8 mouse cellular contexts compared by ENCODE assay signal in the genomic region with DNA sequence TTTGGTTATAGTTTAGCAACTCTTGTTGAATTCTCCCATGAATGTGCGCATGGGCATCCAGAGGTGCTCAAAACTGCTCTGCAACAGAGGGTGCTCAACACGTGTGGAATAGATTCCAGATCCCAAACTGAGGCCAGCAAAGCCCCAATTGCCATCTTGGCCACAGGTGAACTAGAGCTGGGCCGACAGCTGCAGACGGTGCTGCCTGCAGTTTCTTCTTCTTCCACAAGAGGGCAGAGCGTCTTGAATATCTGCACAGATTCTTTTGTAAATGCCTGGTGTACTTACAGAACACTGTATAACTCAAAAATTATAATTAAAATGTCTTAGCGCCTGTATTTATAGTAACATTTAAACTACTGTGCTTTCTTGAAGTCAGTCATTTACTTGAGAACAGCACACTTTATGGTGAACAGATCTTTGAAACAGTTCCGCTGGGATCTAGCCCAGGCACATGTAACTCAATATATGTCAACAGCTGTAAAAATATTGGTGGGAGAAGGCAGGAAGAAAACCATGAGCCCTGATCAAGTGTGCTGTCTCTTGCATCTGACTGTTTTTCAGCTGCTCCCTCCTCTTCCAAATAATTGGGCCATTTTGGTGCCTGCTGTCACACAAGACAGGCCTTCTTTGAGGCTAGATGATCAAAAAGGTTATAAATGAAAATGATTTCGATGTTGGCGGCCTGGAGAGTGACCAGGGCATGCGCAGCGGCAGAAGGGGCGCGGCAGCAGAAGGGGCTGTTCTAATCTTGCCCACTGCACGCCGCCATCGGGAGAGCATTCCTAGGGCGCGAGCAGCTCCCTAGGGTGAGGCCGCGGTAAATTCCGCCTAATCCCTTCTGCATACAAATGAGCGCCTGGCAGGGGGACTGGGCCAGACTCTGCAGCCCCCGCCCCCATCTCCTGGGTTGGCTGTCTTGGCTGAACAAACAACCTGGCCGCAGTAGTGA.
DNase-seq lines count a peak whose midpoint lies in the region; ATAC-seq and TF ChIP-seq lines count a peak whose summit lies in the region.

No protein-coding gene starts in this region.

- WGBS in forebrain, embryonic 16.5 days = 7% methylated on average over 24 of the region's 24 CpGs
- 17% methylated on average over 24 of the region's 24 CpGs for WGBS in lung, embryonic 16.5 days

- H3K9me3 ChIP-seq in G1E (replicated peaks) = peaks cover 77% of the 10 kb centered on the region
- H3K9me3 ChIP-seq in forebrain, embryonic 16.5 days (ENCODE audit: control insufficient read depth, low read length) = no peaks in the 10 kb centered on the region
- H3K9me3 ChIP-seq in lung, embryonic 16.5 days (ENCODE audit: control insufficient read depth, low read length) = no peaks in the 10 kb centered on the region

- no peak overlapping the region for H3K4me3 ChIP-seq in G1E (ENCODE audit: low read depth, low read length)
- H3K4me3 ChIP-seq in forebrain, embryonic 16.5 days (replicated peaks; ENCODE audit: low read length) = no peak overlapping the region
- H3K4me3 ChIP-seq in lung, embryonic 16.5 days (ENCODE audit: low read length) = 0 out of 2 replicates have a peak overlapping the region, but pooled peaks have one; percentile 1

- TF ChIP-seq CTCF in G1E (IDR thresholded peaks at IDR 0.05; ENCODE audit: low read depth, low read length) = 0 out of 2 replicates have a peak, but pooled peaks have one; percentile 10

- H3K36me3 ChIP-seq in G1E (replicated peaks) = no peaks in the 10 kb centered on the region
- no peaks in the 10 kb centered on the region for H3K36me3 ChIP-seq in forebrain, embryonic 16.5 days (ENCODE audit: control insufficient read depth, insufficient read depth)
- H3K36me3 ChIP-seq in lung, embryonic 16.5 days (ENCODE audit: control insufficient read depth, insufficient read depth, low read length) = no peaks in the 10 kb centered on the region

- H3K4me1 ChIP-seq in G1E (ENCODE audit: insufficient read depth, low read depth, low read length) = no peaks in the 10 kb centered on the region
- peaks cover 55% of the 10 kb centered on the region for H3K4me1 ChIP-seq in forebrain, embryonic 16.5 days (replicated peaks; ENCODE audit: control insufficient read depth, insufficient read depth, low read length)
- peaks cover 17% of the 10 kb centered on the region; the same call in 1 of the 2 replicates for H3K4me1 ChIP-seq in lung, embryonic 16.5 days (replicated peaks; ENCODE audit: control insufficient read depth, insufficient read depth, low read length)

- H3K27ac ChIP-seq in forebrain, embryonic 16.5 days (ENCODE audit: low read length) = peak overlapping the region; percentile 43
- 0 out of 2 replicates have a peak overlapping the region, but pooled peaks have one; percentile 15 for H3K27ac ChIP-seq in lung, embryonic 16.5 days (ENCODE audit: low read length)

- no peaks in the 10 kb centered on the region for H3K27me3 ChIP-seq in G1E (ENCODE audit: insufficient read depth, low read length)
- H3K27me3 ChIP-seq in forebrain, embryonic 16.5 days (replicated peaks; ENCODE audit: control insufficient read depth, insufficient read depth, low read length) = no peaks in the 10 kb centered on the region
- H3K27me3 ChIP-seq in lung, embryonic 16.5 days (ENCODE audit: control insufficient read depth, insufficient read depth, low read depth, low read length) = no peaks in the 10 kb centered on the region

- no peak for DNase-seq in G1E (ENCODE audit: low spot score)
- peak; percentile 73 for DNase-seq in cerebellum, adult 11 months
- DNase-seq in heart, postnatal 4 days = peak; percentile 85
- DNase-seq in layer of hippocampus, adult 8-10 months (ENCODE audit: low spot score in 2 of 2) = peak; percentile 29 to 85
- peak; percentile 94 for DNase-seq in retina, embryonic 14.5 days (ENCODE audit: low spot score)
- peak; percentile 81 for DNase-seq in urinary bladder, postnatal 14 days (ENCODE audit: low spot score)

- H3K9ac ChIP-seq in forebrain, embryonic 16.5 days (replicated peaks; ENCODE audit: low read depth, low read length) = peak overlapping the region; percentile 22
- H3K9ac ChIP-seq in lung, embryonic 16.5 days (ENCODE audit: low read length) = no peak overlapping the region

- peak overlapping the region; percentile 50 for H3K4me2 ChIP-seq in forebrain, embryonic 16.5 days (ENCODE audit: low read length)
- peak overlapping the region; percentile 42 for H3K4me2 ChIP-seq in lung, embryonic 16.5 days (ENCODE audit: low read depth, low read length)

- no peak for ATAC-seq in G1E (ENCODE audit: extremely low read depth, insufficient number of reproducible peaks, low FRiP score, poor library complexity, severe bottlenecking)
- ATAC-seq in forebrain, embryonic 16.5 days = peak; percentile 65
- ATAC-seq in lung, embryonic 16.5 days (ENCODE audit: low read depth) = peak; percentile 59
